Mouse (Mus musculus): ENCODE measurements around the gene Tbccd1.

Tbccd1 gene

DNA sequence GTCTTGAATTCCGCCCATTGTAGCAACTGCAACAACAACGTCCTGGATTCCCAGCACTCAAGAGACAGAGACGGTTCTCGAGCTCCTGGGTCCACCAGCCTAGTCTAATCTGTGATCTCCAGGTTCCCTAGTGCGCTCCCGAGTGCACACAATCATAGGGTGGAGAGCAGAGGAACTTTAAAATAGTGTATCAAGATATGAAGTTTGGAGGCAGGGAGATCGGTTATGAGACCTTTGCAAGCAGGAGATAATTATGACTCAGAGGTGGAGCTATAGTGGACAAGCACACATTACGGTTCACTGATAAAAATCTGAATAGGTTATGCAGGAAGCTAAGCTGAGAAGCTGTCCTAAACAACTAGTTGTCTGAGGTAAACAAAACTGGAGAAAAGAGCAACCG, 696 bp downstream of the Tbccd1 start:
- no peak for DNase-seq

DNA sequence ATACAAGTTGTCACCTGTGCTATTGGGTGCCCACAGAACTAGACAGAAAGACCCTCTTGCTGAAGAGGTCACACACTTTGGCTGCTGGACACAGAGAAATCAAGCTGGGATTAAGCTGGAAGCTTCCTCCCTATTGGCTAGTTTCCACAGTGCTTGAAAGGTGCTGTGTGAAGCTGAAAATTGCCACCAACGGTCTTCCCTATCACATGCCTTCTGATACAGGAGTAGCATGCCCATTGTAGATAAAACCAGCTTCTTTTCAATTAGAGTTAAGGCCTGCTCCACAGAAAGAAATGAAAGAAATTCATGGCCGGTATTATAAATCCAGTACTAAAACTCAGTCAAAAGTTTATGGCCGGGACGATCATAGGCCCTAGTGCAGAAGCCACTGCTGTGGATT, 4.8 kb downstream of the Tbccd1 start:
- no peak for DNase-seq

DNA sequence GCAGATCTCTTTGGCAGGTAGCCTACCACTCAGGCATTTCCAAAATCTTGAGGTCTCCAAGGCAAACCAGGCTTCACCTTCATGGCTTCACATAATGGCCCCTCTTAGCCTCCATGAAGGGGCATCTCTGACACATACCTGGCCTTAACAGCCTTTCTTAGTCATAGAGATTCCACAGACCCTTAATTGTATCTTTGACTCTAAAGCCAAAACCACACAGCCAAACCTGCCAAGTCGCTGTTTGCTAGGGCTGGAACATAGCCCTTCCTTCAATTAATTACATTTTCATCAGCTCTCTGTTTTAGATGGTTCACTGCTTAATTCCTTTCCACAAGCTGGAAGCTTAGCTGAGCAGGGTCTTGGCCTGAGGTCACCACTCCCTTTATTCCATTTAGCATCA, 9.1 kb downstream of the Tbccd1 start:
- no peak for DNase-seq

DNA sequence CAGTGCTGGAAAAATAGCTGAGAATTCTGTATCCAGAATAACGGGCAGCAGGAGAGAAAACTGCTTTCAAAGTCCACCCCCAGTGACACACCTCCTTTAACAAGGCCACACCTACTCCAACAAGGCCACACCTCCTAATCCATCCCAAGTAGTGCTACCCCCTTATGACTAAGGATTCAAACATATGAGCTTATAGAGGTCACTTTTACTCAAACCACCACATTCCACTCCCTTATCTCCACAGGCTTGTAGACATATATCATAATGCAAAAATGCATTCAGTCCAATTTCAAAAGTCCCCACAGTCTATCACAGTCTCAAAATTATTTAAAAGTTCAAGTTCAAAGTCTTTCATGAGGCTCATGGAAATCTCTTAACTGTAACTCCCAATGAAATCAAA, 9.8 kb downstream of the Tbccd1 start:
- DNase-seq = no peak

DNA sequence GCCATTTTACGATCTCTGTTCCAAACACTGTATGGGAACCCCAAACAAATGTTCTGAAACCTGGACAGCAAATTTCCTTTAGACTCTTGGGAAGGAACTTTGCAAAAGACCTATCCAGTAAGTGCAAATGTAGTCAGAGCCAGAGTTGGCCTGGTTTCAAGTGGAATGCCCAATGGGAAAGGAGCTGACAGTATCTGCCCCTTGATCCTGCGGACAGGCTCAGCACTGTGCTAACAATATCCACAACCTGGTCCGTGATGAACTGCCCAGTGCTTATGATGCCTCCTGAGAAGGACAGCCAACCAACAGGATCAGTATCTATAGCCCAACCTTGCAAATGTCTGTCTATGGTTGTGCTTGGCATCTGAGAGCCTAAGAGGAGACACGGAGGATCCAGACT, 12.0 kb downstream of the Tbccd1 start:
- no peak for DNase-seq

DNA sequence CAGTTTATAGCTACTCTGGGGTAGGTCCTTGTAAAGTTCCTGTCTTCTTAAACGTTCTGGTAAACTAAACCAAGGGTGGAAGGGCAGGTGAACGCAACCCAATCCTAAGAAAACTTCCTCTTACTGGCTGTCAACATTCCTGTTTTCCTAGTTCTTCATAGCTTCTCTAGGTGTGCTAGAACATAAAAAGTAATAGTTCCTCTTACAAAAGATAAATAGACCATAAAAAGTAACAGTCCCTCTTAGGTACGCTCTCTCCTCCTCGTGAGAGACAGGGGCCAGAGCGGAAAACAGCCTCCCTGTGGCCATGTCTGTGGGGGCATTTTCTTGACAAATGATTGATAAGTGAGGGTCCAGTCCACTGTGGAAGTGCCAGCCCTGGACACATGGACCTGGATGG, 12.6 kb downstream of the Tbccd1 start:
- no peak for DNase-seq

DNA sequence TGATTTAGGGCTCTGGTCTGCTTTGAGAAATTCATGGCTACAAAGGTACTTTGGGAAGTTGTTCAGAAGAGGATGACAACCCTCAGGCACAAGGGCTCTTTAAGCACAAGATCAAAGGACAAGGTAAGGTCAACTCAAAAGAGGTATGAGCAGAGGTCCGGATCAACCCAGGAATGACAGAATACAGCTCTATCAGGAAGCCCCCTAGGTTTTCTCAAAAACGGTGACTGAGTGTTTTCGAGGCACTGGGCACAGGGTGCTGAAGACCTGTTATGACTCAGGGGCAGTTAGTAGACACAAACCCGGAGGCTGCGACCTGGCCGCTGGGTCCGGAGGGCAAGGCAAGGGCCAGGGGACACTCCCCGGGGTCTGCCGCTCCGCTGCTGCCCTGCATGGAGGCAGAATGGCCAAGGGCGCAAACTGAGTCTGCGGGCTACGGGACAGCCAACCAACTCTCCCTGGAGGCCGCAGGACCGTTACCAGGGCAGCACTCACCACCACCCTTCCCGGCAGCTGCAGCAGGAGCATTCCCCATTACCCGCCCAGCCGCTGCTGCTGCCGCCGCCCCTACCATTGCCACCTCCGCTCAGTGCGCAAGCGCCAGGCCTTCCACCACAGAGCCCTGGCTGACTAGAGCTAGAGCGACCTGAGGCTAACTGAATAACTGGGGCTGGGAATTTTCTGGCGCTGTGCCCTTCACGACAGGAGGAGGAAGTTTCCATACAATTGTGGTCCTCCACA, 13.2 kb downstream of the Tbccd1 start:
- DNase-seq = peak; percentile 84

DNA sequence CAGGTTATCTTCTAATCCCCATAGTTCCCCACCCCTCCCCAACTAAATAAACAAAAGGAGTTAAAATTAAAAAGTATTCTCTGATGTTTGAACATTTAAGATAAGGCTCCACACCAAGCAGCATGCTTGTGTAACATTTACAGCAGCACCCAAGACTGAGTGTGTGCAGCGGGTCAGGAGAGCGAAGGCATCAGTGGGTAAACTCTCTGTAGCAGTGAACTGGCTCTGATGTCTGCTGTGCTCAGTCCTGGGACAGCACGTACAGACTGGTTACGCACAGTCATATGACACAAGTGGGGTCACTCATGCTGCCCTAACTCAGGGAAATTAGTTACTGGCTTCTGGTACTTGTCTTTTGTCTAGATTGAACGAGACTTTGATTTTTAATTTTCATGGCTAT, 14.6 kb downstream of the Tbccd1 start:
- DNase-seq = no peak

DNA sequence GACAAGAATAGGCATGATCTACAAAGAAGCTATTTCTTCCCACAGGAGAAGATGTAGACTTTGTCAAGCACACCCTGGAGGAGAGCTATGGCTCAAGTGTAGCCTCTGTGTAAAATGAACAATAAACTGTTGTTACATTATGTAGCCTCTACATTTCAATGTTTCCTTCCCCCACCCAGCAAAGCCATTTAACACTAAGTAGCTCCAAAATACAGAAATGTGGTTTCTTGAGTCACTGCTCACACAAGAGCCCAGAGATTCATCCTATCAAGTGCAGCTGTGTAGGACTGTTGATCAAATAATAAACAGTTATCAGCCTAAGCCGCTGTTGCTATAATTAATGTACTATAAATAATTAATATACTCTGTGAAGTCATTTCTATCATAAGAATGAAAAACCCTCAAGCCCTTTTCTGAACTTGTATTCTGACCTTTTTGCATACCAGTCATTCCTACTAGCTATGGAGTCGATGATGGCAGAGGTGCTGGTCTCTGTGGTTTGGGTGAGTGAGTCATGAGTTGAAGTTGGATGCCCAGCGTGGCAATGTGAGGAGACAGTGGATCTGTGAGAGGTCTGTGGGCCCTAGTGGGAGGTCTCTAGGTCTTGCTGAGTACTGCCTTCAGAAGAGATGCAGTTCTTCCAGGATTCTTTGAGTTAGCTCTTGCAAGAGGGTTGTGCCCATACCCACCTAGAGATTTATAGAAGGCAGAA, 18.2 kb downstream of the Tbccd1 start:
- no peak for DNase-seq

DNA sequence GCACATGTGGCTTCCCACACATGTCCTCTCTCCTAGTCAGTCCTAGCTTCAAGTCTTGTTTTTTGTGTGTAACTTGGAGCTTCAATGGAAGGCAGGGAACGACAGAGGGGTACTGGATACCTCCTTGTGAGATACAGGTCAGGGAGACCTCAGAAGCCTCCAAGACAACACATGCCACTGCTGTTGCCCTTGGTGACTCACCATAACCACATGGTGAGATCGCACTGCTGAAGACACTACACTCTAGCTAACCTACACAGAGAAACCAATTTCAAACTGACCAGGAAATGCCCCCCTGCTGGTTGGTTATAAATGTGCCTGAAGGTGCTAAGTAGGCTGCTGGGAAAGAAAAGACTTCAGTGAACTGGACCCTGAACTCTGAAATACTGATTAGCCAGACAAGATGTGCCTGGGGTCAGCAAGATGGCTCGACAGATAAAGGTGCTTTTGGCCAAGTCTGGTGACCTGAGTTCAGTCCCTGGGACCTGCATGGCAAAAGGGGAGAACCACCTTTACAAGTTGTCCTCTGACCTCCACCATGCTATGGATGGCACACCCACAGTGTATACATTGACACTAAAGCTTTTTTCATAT, 24.4 kb downstream of the Tbccd1 start:
- DNase-seq = no peak

DNA sequence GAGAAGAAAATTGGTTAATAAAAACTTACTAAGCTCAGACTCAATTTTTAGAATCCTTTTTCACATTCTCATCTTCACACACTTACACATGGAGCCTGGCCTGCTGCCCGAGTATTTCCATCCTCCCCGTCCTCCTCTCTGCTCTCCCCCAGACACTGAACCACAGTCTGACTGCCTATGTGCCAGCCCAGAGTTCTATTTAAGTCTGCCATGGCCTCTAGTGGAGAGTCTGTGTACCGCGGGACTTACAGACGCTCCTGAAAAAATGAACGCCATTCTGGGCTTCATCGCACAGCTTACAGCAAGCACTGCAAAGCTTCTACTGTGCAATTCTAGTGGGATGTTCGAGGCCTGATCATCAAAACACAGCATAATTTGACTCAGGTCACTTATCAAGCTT, 36.7 kb downstream of the Tbccd1 start:
- no peak for DNase-seq

DNA sequence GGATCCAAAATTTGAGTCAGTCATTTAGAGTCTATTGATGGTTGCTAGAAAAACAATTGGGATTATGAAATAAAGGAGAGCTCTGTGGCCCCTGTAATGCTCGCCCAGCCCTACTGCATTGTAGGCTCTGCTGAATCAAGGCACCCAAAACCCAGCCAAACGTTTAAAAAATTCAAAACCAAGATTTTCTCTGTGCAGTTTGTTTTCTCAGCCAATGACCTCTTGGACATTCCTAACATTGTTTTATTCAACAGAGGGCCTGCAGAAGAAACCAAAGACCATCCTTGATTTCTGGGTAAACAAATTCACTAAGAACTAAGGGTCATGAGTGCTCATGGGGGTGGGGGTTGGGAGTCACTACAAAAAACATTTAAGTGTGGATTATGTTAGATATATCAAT, 46.0 kb downstream of the Tbccd1 start, which contains the start of gene Crygs:
TSS of gene Crygs (minus strand) at position 101 of the 400 bp plus-strand sequence.
- DNase-seq = no peak

DNA sequence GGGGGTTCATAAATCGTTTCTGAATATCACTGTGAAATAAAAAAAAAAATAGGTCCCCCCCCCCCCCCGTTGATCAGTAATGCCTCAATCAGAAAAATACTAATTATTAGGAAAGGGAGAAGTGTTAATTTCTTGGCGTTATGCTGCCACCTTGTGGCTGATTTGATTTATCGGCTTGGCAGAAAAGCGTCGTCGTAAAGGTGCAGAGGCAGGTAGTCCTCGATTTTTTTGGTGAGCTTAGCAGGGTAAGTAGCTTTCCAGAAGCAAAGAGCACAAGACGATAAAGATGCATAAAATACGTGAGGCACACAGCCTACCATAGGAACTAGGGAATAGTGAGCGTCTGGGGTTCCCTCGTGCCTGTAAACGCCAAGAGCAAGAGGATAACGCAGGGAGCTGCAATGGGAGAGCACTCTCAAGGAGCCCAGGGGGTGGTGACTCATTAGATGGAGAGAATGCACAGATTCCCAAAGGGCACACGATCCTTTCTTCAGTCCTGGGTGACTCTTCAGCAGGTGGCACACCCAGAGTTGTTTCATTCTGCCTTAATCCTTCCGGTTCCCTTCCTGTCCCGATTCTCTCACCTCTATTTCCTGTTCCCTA, 49.9 kb downstream of the Tbccd1 start:
- DNase-seq = peak; percentile 78

DNA sequence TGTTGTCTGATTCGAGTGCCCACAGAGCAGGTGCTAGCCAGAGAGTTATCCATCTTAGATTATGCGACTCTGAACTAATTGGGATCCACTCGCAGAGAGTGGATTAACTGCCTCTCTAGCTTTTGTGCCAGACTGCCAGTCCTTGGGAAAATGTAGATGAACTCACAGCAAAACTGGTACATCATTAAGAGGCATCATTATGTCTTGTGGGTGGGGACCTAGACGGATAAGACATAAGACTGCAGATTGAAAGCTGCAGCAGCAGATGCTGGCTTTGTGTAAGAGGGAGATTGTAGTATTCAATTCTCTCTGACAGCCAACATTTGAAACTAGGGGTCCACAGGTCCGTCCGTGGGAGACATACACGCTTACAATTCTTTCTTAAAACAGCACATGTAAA, 54.7 kb downstream of the Tbccd1 start:
- no peak for DNase-seq

DNA sequence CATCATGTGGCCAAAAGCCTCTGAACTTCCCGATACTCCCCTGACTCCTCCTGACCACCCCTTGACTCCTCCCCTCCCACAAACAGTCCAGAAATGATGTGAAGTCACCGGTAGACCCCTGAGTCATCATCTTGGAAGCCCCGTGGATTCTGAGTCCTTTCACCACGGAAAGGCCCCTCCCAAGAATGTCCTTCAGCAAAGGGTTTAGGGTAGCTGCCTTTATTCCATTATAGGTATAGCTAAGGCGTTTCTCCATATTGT, 56.7 kb downstream of the Tbccd1 start:
- DNase-seq = no peak

DNA sequence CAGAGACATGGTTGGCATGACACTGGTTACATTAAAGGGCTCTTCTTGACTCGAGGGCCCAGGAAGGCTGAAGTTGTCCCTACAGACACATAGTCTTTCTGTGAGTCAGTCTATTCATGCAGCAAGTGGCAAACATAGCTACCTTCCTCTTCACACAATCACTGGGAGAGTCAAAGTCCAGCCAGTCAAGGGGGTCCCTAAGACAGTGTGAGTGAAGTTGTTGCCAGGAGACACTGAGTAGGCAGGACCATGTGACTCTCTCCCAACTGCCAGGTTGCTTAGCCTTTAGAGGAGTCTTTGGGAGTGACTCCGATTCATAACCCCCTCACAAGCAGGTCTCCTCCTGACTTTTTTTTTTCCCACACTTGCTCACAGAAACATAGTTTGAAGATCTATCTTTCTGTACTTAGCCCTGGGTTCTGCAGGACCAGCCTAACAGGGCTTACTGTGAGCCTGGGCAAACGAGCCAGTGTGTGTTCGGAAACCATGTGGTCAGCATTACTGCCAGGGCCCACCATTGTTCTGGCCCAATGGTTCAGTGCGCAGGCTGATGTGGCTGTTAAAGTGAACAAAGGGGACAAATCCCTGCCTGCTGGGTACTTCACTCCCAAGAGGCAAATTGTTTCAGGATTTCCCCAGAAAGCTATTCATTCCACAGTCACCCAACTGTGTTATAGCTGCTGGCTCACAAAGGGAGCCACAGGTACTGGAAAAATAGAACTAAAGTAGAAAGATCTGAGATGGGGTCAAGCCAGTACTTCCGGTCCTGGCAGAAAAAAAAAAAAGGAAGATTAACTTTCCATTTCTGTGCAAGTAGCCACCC, 57.2 kb downstream of the Tbccd1 start:
- no peak for DNase-seq

DNA sequence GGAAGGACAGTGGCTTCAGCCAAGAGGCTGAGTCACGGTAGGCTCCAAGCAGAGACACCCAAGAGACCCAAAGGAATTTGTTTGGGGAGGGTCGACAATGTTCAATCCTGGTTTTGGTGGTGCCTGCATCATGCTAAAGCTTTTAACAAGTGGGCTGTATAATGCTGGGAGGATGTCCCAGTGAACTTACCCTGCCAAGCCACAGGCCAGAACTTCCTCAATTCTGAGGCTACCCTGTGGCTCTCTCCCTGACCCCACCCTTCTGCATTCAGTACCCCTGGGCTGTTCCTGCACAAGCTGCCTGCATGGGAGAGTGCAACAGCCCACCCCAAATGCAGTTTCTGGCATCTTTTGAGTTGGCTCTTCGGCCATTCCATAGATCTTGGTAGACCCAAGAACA, 58.9 kb downstream of the Tbccd1 start:
- peak; percentile 20 for DNase-seq

DNA sequence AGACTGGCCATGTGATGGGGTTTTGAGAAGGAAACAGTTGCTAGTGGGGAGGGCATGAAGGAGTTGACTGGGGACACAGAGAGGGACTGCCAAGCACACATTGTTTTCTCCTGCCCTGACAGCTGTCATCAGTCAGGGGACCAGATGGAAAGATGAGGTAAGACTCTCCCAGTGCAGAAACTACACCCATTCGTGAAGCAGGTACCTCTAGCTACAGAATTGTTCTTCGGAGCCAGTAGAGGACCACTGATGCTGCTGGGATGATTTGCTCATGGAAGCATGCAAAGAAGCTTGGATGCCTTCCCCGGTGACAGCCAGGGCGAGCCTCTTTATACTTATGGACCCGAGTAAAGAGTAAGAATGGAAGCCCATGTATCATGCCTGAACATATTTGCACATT, 59.9 kb downstream of the Tbccd1 start:
- DNase-seq = no peak

DNA sequence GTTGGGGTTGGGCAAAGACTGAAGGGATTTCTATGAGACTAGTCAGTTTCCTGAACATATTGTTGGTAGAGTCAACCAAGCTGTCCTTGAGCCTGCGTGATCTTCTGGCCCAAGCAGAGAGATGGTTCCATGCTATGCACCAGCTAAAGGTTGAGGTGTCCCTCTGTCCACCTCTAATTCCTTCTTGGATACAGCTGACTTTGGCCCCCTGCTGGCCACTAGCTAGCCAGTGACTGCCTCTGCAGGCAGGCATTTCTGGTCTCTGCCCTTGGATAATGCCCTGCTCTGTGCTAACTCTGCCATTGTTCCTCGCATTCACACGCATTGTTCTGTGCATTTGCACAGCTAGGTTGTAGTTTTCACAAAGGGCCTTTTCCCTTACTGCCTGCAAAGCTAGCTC, 62.0 kb downstream of the Tbccd1 start:
- no peak for DNase-seq

DNA sequence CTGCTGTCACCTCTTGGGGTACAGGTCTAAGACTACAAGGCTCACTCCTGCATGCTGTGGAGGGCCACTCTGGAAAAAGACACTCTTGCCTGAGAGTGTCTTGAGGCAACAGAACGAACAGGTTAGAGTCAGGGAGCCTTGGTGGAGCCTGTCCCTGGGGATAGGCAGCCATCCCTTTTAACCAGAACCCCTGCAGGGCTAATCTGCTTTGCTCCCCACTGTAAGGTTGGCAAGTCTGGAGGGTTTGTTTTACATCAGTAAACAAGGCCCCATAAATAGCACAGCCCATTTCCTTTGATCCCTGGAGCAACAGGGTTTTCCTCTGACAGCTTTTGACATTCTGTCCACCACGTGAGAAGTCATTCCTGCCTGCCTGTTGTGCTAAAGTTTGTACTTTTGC, 66.2 kb downstream of the Tbccd1 start:
- DNase-seq = no peak

DNA sequence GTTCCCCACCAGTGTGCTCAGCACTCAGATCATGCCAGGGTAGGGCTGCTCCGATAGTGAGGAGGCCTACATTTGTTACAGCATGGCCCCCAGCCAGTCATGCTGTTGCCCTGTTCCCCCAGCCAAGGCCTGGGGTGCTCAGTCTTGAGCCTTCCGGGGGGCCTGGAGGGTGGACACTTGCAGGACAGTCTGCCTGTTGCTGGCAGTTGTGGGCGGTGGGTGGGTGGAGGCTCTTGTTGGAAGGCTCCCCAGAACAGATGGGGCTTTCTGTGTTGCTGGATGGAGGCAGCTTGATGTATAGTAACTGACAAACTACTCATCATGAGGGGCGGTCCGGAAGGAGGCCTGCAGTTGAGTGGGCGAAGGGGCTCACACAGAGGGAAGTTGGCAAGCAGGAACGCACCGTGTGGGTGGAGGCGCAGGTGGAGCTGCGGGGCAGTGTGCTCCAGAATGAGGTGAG, 67.5 kb downstream of the Tbccd1 start:
- DNase-seq = no peak

DNA sequence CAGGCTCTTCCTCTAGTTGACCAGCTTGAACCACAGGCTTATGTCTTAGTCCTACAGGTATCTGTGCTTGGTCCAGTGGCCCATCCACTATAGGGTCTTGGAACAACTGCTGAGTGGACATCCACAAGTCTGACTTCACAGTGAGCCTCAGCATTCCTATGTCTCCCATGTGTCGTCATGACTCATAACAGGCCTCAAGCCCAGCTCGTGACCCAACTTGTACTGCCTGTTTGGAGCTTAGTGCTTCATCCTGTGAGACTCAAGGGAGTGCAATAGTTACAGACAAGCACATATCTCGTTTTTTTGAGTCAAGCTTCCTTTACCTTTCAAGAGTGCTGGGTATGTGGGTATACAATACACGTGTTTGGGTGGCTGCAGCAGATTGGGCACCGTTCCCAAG, 74.8 kb downstream of the Tbccd1 start:
- DNase-seq = no peak

DNA sequence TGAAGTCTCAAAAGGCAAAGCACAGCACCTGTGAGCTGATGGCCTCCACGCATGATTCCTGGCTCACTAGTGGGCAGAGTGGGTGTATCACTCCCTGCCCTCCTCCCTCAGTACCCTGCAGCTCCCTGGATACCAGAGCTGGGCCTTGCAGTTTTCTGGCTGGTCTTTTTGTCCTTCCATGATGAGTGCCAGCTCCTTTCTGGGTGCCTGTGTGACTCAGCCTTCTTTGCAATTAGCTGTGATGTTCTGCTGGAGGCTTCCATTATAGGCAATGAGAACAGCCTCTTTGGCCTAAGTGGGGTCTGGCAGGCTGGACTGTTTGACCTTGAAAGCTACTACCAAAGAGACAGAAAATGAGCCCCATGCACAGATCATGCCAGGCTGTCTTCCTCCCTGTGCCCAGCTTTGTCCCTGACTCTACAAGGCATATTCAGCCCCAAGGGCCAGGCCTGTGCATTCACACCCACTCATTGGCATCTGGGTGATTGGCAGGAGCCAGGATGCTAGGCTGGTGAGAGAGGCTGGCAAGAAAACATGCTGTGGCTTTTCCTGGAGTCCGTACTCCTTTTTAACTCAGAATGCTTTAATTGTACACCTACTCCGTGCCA, 78.1 kb downstream of the Tbccd1 start:
- no peak for DNase-seq
